Mouse (Mus musculus) CH12.LX (cell line): Measurements from ENCODE around the gene Cacna1c.

Source experiments
- BHLHE40 ChIP-seq: IDR thresholded peaks from 2 replicates; pipeline ENCODE4 v1.6.1; 2011; ENCODE audit warnings: mild to moderate bottlenecking, low read depth, low read length, improper control_type of control experiment
- CTCF ChIP-seq, 2 experiments: IDR thresholded peaks in 1 of 2; conservative IDR thresholded peaks in 1 of 2; 2 replicates each; pipeline ENCODE4 v1.5.1; 2011 to 2012; ENCODE audit warnings: low read depth in 2 of 2, low read length in 2 of 2, improper control_type of control experiment in 1 of 2, inconsistent platforms in 1 of 2, mild to moderate bottlenecking in 1 of 2, moderate library complexity in 1 of 2
- EP300 ChIP-seq: IDR thresholded peaks from 2 replicates; pipeline ENCODE4 v1.6.1; 2011; ENCODE audit warnings: low read length, improper control_type of control experiment
- JUND ChIP-seq: conservative IDR thresholded peaks from 2 replicates; pipeline ENCODE4 v1.6.1; 2011; ENCODE audit warnings: low read depth, low read length, improper control_type of control experiment

- no peak for TF ChIP-seq BHLHE40
- TF ChIP-seq JUND = no peak
- no peak for TF ChIP-seq CTCF (conservative IDR thresholded peaks at IDR 0.05 in 1 of 2, IDR thresholded peaks at IDR 0.05 in 1 of 2; ENCODE audit: low read depth in 2 of 2, low read length in 2 of 2)
- no peak for TF ChIP-seq EP300
These were observed 18.9 kb upstream of the Cacna1c start for GRCm38 (mm10) chr6:119215040-119215613.
